5 mouse cellular contexts compared by ENCODE assay signal in the genomic region with DNA sequence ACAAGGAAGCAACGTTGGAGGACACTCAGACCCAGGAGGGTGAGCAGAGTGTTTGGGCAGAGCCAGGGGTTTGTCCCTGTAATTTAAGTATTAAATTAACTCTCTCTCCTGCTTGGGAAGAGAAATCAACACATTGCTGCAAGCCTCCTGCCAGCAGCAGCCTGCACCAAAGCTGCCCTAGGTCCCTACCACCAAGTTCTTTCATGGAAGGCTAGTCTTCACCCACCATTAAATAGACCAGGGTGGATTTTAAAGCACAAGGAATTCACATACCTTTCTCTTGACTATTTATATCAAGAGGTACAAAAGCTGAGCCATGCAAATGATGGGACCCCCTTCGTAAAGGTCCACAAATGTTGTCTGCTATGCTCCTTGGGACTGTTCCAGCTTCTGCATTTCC.
"Had no signal": no experiment of that assay in that cellular context is flagged by ENCODE, and none has a peak within 500 bp of the region (broad histone marks: within the 10 kb centered on the region; RNA-seq: fewer than 3 reads in every experiment).

No protein-coding gene starts in this region.

- DNase-seq: liver, embryonic 13.5 days had no signal

- ATAC-seq: liver, embryonic 12.5 days had no signal

- H3K27me3 ChIP-seq: limb, embryonic 15.5 days; liver, embryonic 13.5 days; liver, embryonic 15.5 days; neural tube, embryonic 12.5 days had no signal
